Mouse (Mus musculus): ENCODE data around the gene Lypla2.

The Lypla2 gene

GRCm38 (mm10) chr4:135920304-135921241, 51.9 kb downstream of the Lypla2 start, which contains the start of gene Fuca1:
Gene Fuca1 (plus strand): TSS chr4:135920735.
- peak; percentile 90 for DNase-seq (ENCODE audit: low read depth, low spot score)

- no peak for DNase-seq (ENCODE audit: low read depth, low spot score)
These were observed 53.2 kb downstream of the Lypla2 start for GRCm38 (mm10) chr4:135919280-135919639.

GRCm38 (mm10) chr4:135918635-135919279, 53.7 kb downstream of the Lypla2 start:
- no peak for DNase-seq (ENCODE audit: low read depth, low spot score)
